Mouse (Mus musculus) left cerebral cortex, adult 9 months (tissue): ENCODE results near the gene Timp2.

Experiments used
- DNase-seq, 2 experiments: peaks; one replicate each; pipeline ENCODE4 v3.0.0; 2022; ENCODE audit warnings: low spot score in 2 of 2

The Timp2 gene

GRCm38 (mm10) chr11:118369657-118370056 is 14.1 kb upstream of the Timp2 start:
- no peak for DNase-seq

- DNase-seq, result no peak
Observed at GRCm38 (mm10) chr11:118369251-118369650, 13.7 kb upstream of the Timp2 start.

GRCm38 (mm10) chr11:118368330-118368729 is 12.8 kb upstream of the Timp2 start:
- DNase-seq, result no peak

GRCm38 (mm10) chr11:118366559-118366958 is 11.0 kb upstream of the Timp2 start:
- DNase-seq, result no peak

- DNase-seq, result no peak
Observed at GRCm38 (mm10) chr11:118366108-118366507, 10.6 kb upstream of the Timp2 start.

- no peak for DNase-seq
Observed at GRCm38 (mm10) chr11:118365171-118365570, 9.6 kb upstream of the Timp2 start.

GRCm38 (mm10) chr11:118364021-118364420 is 8.5 kb upstream of the Timp2 start:
- DNase-seq, result no peak

GRCm38 (mm10) chr11:118362971-118363518 is 7.5 kb upstream of the Timp2 start:
- DNase-seq, result no peak

- DNase-seq, result no peak
Observed at GRCm38 (mm10) chr11:118362501-118362900, 7.0 kb upstream of the Timp2 start.

GRCm38 (mm10) chr11:118360907-118361341 is 5.4 kb upstream of the Timp2 start:
- DNase-seq, result no peak

GRCm38 (mm10) chr11:118360491-118360890 is 5.0 kb upstream of the Timp2 start:
- no peak for DNase-seq

GRCm38 (mm10) chr11:118355205-118355604 is 335 bp downstream of the Timp2 start:
- DNase-seq, result peak in 1 of 2 experiments; percentile 87

- no peak for DNase-seq
Observed at GRCm38 (mm10) chr11:118354636-118355191, 826 bp downstream of the Timp2 start.

GRCm38 (mm10) chr11:118349494-118349893 is 6.0 kb downstream of the Timp2 start:
- no peak for DNase-seq

- DNase-seq, result no peak
Observed at GRCm38 (mm10) chr11:118348877-118349276, 6.7 kb downstream of the Timp2 start.

- no peak for DNase-seq
Observed at GRCm38 (mm10) chr11:118348419-118348818, 7.1 kb downstream of the Timp2 start.

- DNase-seq, result no peak
Observed at GRCm38 (mm10) chr11:118347911-118348310, 7.6 kb downstream of the Timp2 start.

- DNase-seq, result no peak
Observed at GRCm38 (mm10) chr11:118347391-118347790, 8.1 kb downstream of the Timp2 start.

GRCm38 (mm10) chr11:118346395-118347096 is 9.0 kb downstream of the Timp2 start:
- no peak for DNase-seq

GRCm38 (mm10) chr11:118345693-118346092 is 9.8 kb downstream of the Timp2 start:
- no peak for DNase-seq

GRCm38 (mm10) chr11:118343629-118344028 is 11.9 kb downstream of the Timp2 start:
- DNase-seq, result no peak

- no peak for DNase-seq
Observed at GRCm38 (mm10) chr11:118342400-118342981, 13.0 kb downstream of the Timp2 start, which contains the start of gene Cep295nl. Cep295nl (minus strand) TSS chr11:118342500.
